Mouse (Mus musculus): ENCODE measurements around the gene Smim13.

DNA sequence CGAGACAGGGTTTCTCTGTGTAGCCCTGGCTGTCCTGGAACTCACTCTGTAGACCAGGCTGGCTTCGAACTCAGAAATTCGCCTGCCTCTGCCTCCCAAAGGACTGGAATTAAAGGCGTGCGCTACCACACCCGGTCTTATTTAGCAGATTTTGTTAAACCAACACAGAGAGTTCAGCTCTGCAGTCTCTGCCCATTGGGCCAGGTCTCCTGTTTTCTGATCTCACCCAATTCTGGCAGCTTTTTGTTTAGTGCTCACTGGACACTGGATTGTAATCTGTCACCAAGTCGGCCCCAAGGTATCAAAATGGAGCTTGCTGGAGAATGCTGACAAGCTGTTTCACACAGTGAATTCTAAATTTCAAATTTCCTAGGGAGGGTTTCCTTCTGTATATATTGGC lies 3.1 kb downstream of the Smim13 start:
- TF ChIP-seq POLR2A (IDR thresholded peaks at IDR 0.05; ENCODE audit: borderline replicate concordance, extremely low read depth, low read depth, low read length) (no peak), CTCF (IDR thresholded peaks at IDR 0.05; ENCODE audit: insufficient read depth, low read length) (no peak)

Data from lung, adult 2 months (tissue).